Mouse (Mus musculus): ENCODE results near the gene Gstp1.
"Not testable (repeated sequence)": the region's sequence is repeated elsewhere in the genome, so short reads cannot be mapped to it uniquely, and the experiment has no call there.

DNA sequence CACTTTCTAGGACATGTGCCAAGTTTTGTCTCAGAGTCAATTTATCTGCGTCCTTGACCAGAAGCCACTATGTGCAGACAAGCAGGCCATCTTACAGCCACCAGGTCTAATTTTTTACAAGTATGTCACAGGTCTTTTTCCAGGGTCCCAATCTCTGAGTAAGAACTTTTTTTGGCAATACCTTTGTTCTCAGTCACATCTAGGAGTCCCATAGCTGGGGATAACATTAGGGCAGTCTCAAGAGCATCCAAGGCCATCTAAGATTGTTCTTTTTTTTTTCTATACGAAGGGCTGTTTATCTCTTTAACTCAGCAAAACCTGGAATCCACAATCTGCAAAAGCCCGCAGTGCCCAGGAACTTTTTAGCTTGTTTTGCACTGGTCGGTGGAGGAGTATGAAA, 25.6 kb upstream of the Gstp1 start:
- TF ChIP-seq POLR2A (IDR thresholded peaks at IDR 0.05; ENCODE audit: control insufficient read depth, low read depth, low read length); CTCF (IDR thresholded peaks at IDR 0.05; ENCODE audit: control insufficient read depth, insufficient read depth, insufficient replicate concordance, low read depth, low read length): not testable (repeated sequence)
